Mouse (Mus musculus) CH12.LX (cell line): Measurements from ENCODE around the gene Cnksr3. TPM values are rescaled to one million over a fixed set of nuclear protein-coding genes. Genes with fewer than 3 reads are reported as not detected.
A peak's percentile ranks its signal among the peaks of the same experiment; 100 is the strongest.

Experiments
- DNase-seq: peaks from one replicate; pipeline ENCODE4 v3.0.0-alpha.2; 2013; ENCODE audit errors: extremely low read depth
- H3K27ac ChIP-seq: 2 replicates; pipeline ENCODE4 v1.5.1; 2012; ENCODE audit warnings: low read depth, mild to moderate bottlenecking, control low read depth, moderate library complexity; ENCODE audit not compliant: insufficient read depth
- H3K27me3 ChIP-seq: replicated peaks from 2 replicates; pipeline ENCODE3; 2012; ENCODE audit warnings: inconsistent platforms
- H3K36me3 ChIP-seq, 2 experiments: replicated peaks in 1 of 2; 2 replicates each; pipeline versions ENCODE3 to v1.6.1; 2012; ENCODE audit warnings: inconsistent platforms in 1 of 2, low read length in 1 of 2, mild to moderate bottlenecking in 1 of 2, mixed read lengths in 1 of 2, moderate library complexity in 1 of 2; ENCODE audit not compliant: control insufficient read depth in 1 of 2, insufficient read depth in 1 of 2
- H3K4me1 ChIP-seq, 2 experiments: 2 replicates each; pipeline ENCODE4 v1.6.1; 2012; ENCODE audit warnings: inconsistent platforms in 1 of 2, moderate library complexity in 1 of 2; ENCODE audit not compliant: insufficient read depth in 2 of 2, control insufficient read depth in 1 of 2
- H3K4me2 ChIP-seq: 2 replicates; pipeline ENCODE4 v1.6.1; 2012; ENCODE audit warnings: low read depth, mild to moderate bottlenecking, control low read depth; ENCODE audit not compliant: poor library complexity, insufficient read depth, severe bottlenecking
- H3K4me3 ChIP-seq, 3 experiments: fragments of 150-350 bp in 1 of 3; sonication (generic) in 1 of 3; replicated peaks in 1 of 3; 2 replicates each; pipeline versions ENCODE3 to v1.5.1; 2011 to 2012; ENCODE audit warnings: low read depth in 2 of 3, low read length in 2 of 3, mild to moderate bottlenecking in 2 of 3, moderate library complexity in 2 of 3, control low read depth in 1 of 3, improper control_type of control experiment in 1 of 3, inconsistent platforms in 1 of 3, mixed read lengths in 1 of 3; ENCODE audit not compliant: poor library complexity in 1 of 3
- H3K79me2 ChIP-seq: replicated peaks from 2 replicates; pipeline ENCODE4 v1.6.1; 2012; ENCODE audit warnings: mild to moderate bottlenecking, moderate library complexity; ENCODE audit not compliant: control insufficient read depth, poor library complexity, insufficient read depth, severe bottlenecking; ENCODE audit errors: extremely low read depth
- H3K9ac ChIP-seq: 2 replicates; pipeline ENCODE4 v1.6.1; 2012; ENCODE audit warnings: low read depth, mild to moderate bottlenecking, control low read depth, moderate library complexity; ENCODE audit not compliant: insufficient read depth
- H3K9me3 ChIP-seq: replicated peaks from 2 replicates; pipeline ENCODE3; 2012; ENCODE audit warnings: low read length, inconsistent platforms, mixed read lengths
- BHLHE40 ChIP-seq: IDR thresholded peaks from 2 replicates; pipeline ENCODE4 v1.6.1; 2011; ENCODE audit warnings: mild to moderate bottlenecking, low read depth, low read length, improper control_type of control experiment
- EP300 ChIP-seq: IDR thresholded peaks from 2 replicates; pipeline ENCODE4 v1.6.1; 2011; ENCODE audit warnings: low read length, improper control_type of control experiment
- ETS1 ChIP-seq: conservative IDR thresholded peaks from 2 replicates; pipeline ENCODE4 v1.6.1; 2012; ENCODE audit warnings: low read depth, mild to moderate bottlenecking, inconsistent platforms, low read length, improper control_type of control experiment, moderate library complexity
- IRF4 ChIP-seq: IDR thresholded peaks from 2 replicates; pipeline ENCODE4 v1.6.1; 2014; ENCODE audit warnings: low read depth, mild to moderate bottlenecking, inconsistent platforms, low read length, improper control_type of control experiment
- JUN ChIP-seq: IDR thresholded peaks from 2 replicates; pipeline ENCODE4 v1.6.1; 2011; ENCODE audit warnings: low read depth, mild to moderate bottlenecking, low read length, improper control_type of control experiment, moderate library complexity; ENCODE audit not compliant: insufficient read depth
- MAFK ChIP-seq: IDR thresholded peaks from 2 replicates; pipeline ENCODE4 v1.6.1; 2011; ENCODE audit warnings: low read length, improper control_type of control experiment; ENCODE audit not compliant: insufficient replicate concordance
- MEF2A ChIP-seq: IDR thresholded peaks from 2 replicates; pipeline ENCODE4 v1.6.1; 2014; ENCODE audit warnings: low read depth, mild to moderate bottlenecking, inconsistent platforms, low read length, improper control_type of control experiment, borderline replicate concordance
- MYC ChIP-seq: IDR thresholded peaks from 2 replicates; pipeline ENCODE4 v1.6.1; 2011; ENCODE audit warnings: low read depth, mild to moderate bottlenecking, improper control_type of control experiment, low read length
- UBTF ChIP-seq: IDR thresholded peaks from 2 replicates; pipeline ENCODE4 v1.6.1; 2012; ENCODE audit warnings: low read depth, mild to moderate bottlenecking, inconsistent platforms, low read length, improper control_type of control experiment, moderate library complexity
- USF2 ChIP-seq: conservative IDR thresholded peaks from 2 replicates; pipeline ENCODE4 v1.6.1; 2011; ENCODE audit warnings: low read depth, low read length, improper control_type of control experiment
- dilution Hi-C: fragments of 300-500 bp; cut with MboI; formaldehyde crosslinking; loops from 2 replicates; pipeline ENCODE4 v1.14.3; 2020; ENCODE audit warnings: low sequenced_read_pairs; ENCODE audit not compliant: extremely low pct_unique_long_range_greater_than_20kb, extremely low pct_ligation_motif_present
- in situ Hi-C: fragments of 300-500 bp; cut with MboI; formaldehyde crosslinking; loops from 3 replicates; pipeline ENCODE4 v1.14.3; 2019; ENCODE audit warnings: low sequenced_read_pairs, low pct_ligation_motif_present, low pct_unique_long_range_greater_than_20kb, mixed read lengths
- polyA plus RNA-seq: library from polyadenylated mRNA; unstranded; fragments of >175 nt; gene quantifications from 2 replicates; pipeline ENCODE4 v1.2.1, GENCODE M21; 2012; ENCODE audit warnings: low read depth; ENCODE audit not compliant: insufficient read length
- total RNA-seq, 2 experiments: library from RNA; depleted of rRNA; stranded (reverse); fragments of 300-350 nt in 1 of 2; fragments of >200 nt in 1 of 2; gene quantifications; 2 replicates each; pipeline ENCODE4 v1.2.3; 2012 to 2014

The Cnksr3 gene
- total and polyA plus RNA-seq, 3 experiments, result 0.72 to 3.9 (median 2.9) TPM

DNA sequence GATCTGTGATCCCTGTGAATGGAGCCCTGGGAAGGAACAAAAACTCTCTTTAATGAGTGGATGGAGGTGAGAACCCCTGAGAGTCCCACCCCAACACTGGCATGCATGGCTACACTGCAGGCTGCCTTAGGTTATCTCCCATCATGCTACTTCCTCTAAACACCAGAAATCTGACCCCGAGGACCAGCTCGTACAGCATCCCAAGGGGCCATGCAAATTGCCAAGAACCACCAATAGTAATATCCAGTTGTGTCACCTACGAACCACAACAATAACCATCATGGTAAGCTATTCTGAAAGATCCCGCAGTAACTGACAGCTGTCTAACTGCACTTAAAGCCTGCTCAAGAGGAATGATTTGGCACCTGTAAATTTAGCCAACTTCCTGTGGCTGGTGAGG lies 59.1 kb downstream of the Cnksr3 start:
- Histone ChIP-seq H3K9me3 (peaks cover 6% of the 10 kb centered on the region), H3K9ac (no peak overlapping the region), H3K27me3 (no peaks in the 10 kb centered on the region), H3K36me3 (peaks cover 0 to 18% of the 10 kb centered on the region in 2 experiments), H3K4me1 (peaks cover 0 to 18% of the 10 kb centered on the region in 2 experiments; a peak in 2 of 4 replicates), H3K79me2 (no peaks in the 10 kb centered on the region), H3K4me3 (no peak overlapping the region), H3K4me2 (no peak overlapping the region), H3K27ac (no peak overlapping the region)
- in situ Hi-C loops, result no loop called here
- dilution Hi-C loops, result no loop called here
- DNase-seq, result peak; percentile 90
- TF ChIP-seq ETS1 (peak; percentile 32), EP300 (peak; percentile 36; the same call in 1 of the 2 replicates), MEF2A (0 out of 2 replicates have a peak, but pooled peaks have one; percentile 26), USF2 (no peak), MAFK (0 out of 2 replicates have a peak, but pooled peaks have one; percentile 12), BHLHE40 (peak; percentile 19; the same call in 1 of the 2 replicates), UBTF (no peak)

- Histone ChIP-seq H3K4me1 (peaks cover 5 to 28% of the 10 kb centered on the region in 2 experiments), H3K9ac (no peak overlapping the region), H3K9me3 (no peaks in the 10 kb centered on the region), H3K27ac (no peak overlapping the region), H3K4me3 (no peak overlapping the region), H3K79me2 (no peaks in the 10 kb centered on the region), H3K36me3 (peaks cover 0 to 23% of the 10 kb centered on the region in 2 experiments), H3K4me2 (no peak overlapping the region), H3K27me3 (no peaks in the 10 kb centered on the region)
- in situ Hi-C loops, result no loop called here
- no peak for DNase-seq
- no peak for TF ChIP-seq IRF4
- dilution Hi-C loops, result no loop called here
Observed at GRCm38 (mm10) chr10:7149671-7150595, 62.1 kb downstream of the Cnksr3 start.

DNA sequence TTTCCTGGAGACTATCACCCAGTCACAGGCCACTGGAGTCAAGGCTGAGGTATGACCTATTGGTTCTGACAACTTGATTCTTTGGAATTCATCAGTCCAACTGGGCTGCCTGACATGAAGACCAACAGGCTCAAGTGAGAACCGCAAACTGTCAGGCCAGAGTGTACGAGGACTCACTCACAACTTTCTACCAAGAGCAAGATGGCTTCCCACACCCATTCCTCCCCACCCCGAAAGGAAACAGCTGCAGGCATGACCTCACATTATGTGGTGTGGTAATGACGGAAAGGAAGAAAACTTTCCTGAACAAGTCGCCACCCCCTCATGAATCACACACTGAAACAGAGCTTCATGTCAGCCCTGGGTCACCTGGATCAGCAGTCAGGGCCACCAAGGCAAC lies 66.4 kb downstream of the Cnksr3 start:
- Histone ChIP-seq H3K27me3 (no peaks in the 10 kb centered on the region), H3K4me3 (no peak overlapping the region), H3K4me2 (no peak overlapping the region), H3K36me3 (peaks cover 0 to 22% of the 10 kb centered on the region in 2 experiments), H3K27ac (no peak overlapping the region), H3K9me3 (no peaks in the 10 kb centered on the region), H3K4me1 (peaks cover 5 to 10% of the 10 kb centered on the region in 2 experiments), H3K79me2 (no peaks in the 10 kb centered on the region), H3K9ac (no peak overlapping the region)
- peak; percentile 27 for DNase-seq
- TF ChIP-seq JUN (no peak), ETS1 (peak; percentile 63), MYC (no peak)
- dilution Hi-C loops, result no loop called here
- in situ Hi-C loops, result no loop called here
